Mouse (Mus musculus): ENCODE data around the gene Irf2bp2.
"Not testable (repeated sequence)": the region's sequence is repeated elsewhere in the genome, so short reads cannot be mapped to it uniquely, and the experiment has no call there.

Irf2bp2 gene

GRCm38 (mm10) chr8:126602641-126603040, 8.9 kb upstream of the Irf2bp2 start:
- DNase-seq (ENCODE audit: low spot score in 2 of 2) = no peak

GRCm38 (mm10) chr8:126601325-126601724, 7.5 kb upstream of the Irf2bp2 start:
- no peak for DNase-seq (ENCODE audit: low spot score in 2 of 2)

- no peak for DNase-seq (ENCODE audit: low spot score in 2 of 2)
These were observed 7.0 kb upstream of the Irf2bp2 start for GRCm38 (mm10) chr8:126600816-126601243.

GRCm38 (mm10) chr8:126600388-126600787, 6.6 kb upstream of the Irf2bp2 start:
- not testable (repeated sequence) for DNase-seq (ENCODE audit: low spot score in 2 of 2)

- DNase-seq (ENCODE audit: low spot score in 2 of 2) = no peak
These were observed 5.5 kb upstream of the Irf2bp2 start for GRCm38 (mm10) chr8:126599297-126599696.

GRCm38 (mm10) chr8:126598218-126598617, 4.4 kb upstream of the Irf2bp2 start:
- no peak for DNase-seq (ENCODE audit: low spot score in 2 of 2)

- no peak for DNase-seq (ENCODE audit: low spot score in 2 of 2)
These were observed 2.9 kb upstream of the Irf2bp2 start for GRCm38 (mm10) chr8:126596721-126597120.

GRCm38 (mm10) chr8:126596097-126596634, 2.4 kb upstream of the Irf2bp2 start:
- peak; percentile 85 to 90 for DNase-seq (ENCODE audit: low spot score in 2 of 2)

- peak in 1 of 2 experiments; percentile 69 for DNase-seq (ENCODE audit: low spot score in 2 of 2)
These were observed 1.6 kb upstream of the Irf2bp2 start for GRCm38 (mm10) chr8:126595204-126596061.

- DNase-seq (ENCODE audit: low spot score in 2 of 2) = peak; percentile 99 to 100
These were observed 755 bp upstream of the Irf2bp2 start for GRCm38 (mm10) chr8:126594481-126595000.

GRCm38 (mm10) chr8:126592771-126593571, 815 bp downstream of the Irf2bp2 start:
- DNase-seq (ENCODE audit: low spot score in 2 of 2) = peak in 1 of 2 experiments; percentile 48

GRCm38 (mm10) chr8:126592381-126592770, 1.4 kb downstream of the Irf2bp2 start:
- peak in 1 of 2 experiments; percentile 20 for DNase-seq (ENCODE audit: low spot score in 2 of 2)

GRCm38 (mm10) chr8:126591821-126592268, 1.9 kb downstream of the Irf2bp2 start:
- DNase-seq (ENCODE audit: low spot score in 2 of 2) = peak in 1 of 2 experiments; percentile 46

GRCm38 (mm10) chr8:126591141-126591820, 2.5 kb downstream of the Irf2bp2 start:
- DNase-seq (ENCODE audit: low spot score in 2 of 2) = peak in 1 of 2 experiments; percentile 55

- no peak for DNase-seq (ENCODE audit: low spot score in 2 of 2)
These were observed 3.2 kb downstream of the Irf2bp2 start for GRCm38 (mm10) chr8:126590599-126590998.

GRCm38 (mm10) chr8:126590024-126590529, 3.7 kb downstream of the Irf2bp2 start:
- DNase-seq (ENCODE audit: low spot score in 2 of 2) = no peak

GRCm38 (mm10) chr8:126589507-126590023, 4.2 kb downstream of the Irf2bp2 start:
- no peak for DNase-seq (ENCODE audit: low spot score in 2 of 2)

GRCm38 (mm10) chr8:126588636-126589506, 4.9 kb downstream of the Irf2bp2 start:
- no peak for DNase-seq (ENCODE audit: low spot score in 2 of 2)

GRCm38 (mm10) chr8:126587836-126588503, 5.8 kb downstream of the Irf2bp2 start:
- no peak for DNase-seq (ENCODE audit: low spot score in 2 of 2)
